Mouse (Mus musculus) lung, embryonic 15.5 days (tissue): ENCODE measurements around the gene Diras1. TPM values are rescaled to one million over a fixed set of nuclear protein-coding genes. Genes with fewer than 3 reads are reported as not detected.
A peak's percentile ranks its signal among the peaks of the same experiment; 100 is the strongest.

ENCODE experiments used
- ATAC-seq: fragments of 200-750 bp; cut with Nextera tagmentation; 2 replicates; pipeline ENCODE4 v1.8.0; 2017; ENCODE audit warnings: moderate number of reproducible peaks, borderline replicate concordance; ENCODE audit not compliant: low FRiP score, low TSS enrichment; ENCODE audit errors: extremely low read depth
- H3K27ac ChIP-seq: fragments of 300-500 bp; sonication (generic); 2 replicates; pipeline ENCODE4 v1.5.1; 2015; ENCODE audit warnings: moderate library complexity, mild to moderate bottlenecking, inconsistent platforms
- H3K27me3 ChIP-seq: fragments of 300-500 bp; sonication (generic); 2 replicates; pipeline ENCODE4 v1.6.1; 2015; ENCODE audit warnings: inconsistent platforms
- H3K36me3 ChIP-seq: fragments of 300-500 bp; sonication (generic); 2 replicates; pipeline ENCODE4 v1.6.1; 2015; ENCODE audit warnings: inconsistent platforms
- H3K4me1 ChIP-seq: fragments of 300-500 bp; sonication (generic); 2 replicates; pipeline ENCODE4 v1.6.1; 2015; ENCODE audit warnings: inconsistent platforms
- H3K4me2 ChIP-seq: fragments of 300-500 bp; sonication (generic); 2 replicates; pipeline ENCODE4 v1.6.1; 2015; ENCODE audit warnings: inconsistent platforms, mild to moderate bottlenecking, moderate library complexity
- H3K4me3 ChIP-seq: fragments of 300-500 bp; sonication (generic); 2 replicates; pipeline ENCODE4 v1.5.1; 2015; ENCODE audit warnings: mild to moderate bottlenecking, inconsistent platforms
- H3K9ac ChIP-seq: fragments of 300-500 bp; sonication (generic); 2 replicates; pipeline ENCODE4 v1.6.1; 2015; ENCODE audit warnings: inconsistent platforms
- H3K9me3 ChIP-seq: fragments of 300-500 bp; sonication (generic); 2 replicates; pipeline ENCODE4 v1.6.1; 2016; ENCODE audit warnings: inconsistent platforms
- WGBS: fragments of 180-500 bp; shearing (Covaris S2); methylation state at CpG from one replicate; pipeline ENCODE4 v1.1.7; 2015; 5-methylcytosine and 5-hydroxymethylcytosine counted together
- polyA plus RNA-seq: library from polyadenylated mRNA; unstranded; fragments of >200 nt; fragmentation: Nextera tagmentation; extraction: Ambion mirVana; gene quantifications from 2 replicates; pipeline ENCODE4 v1.2.1, GENCODE M21; 2015

Diras1 gene
- polyA plus RNA-seq, 1 experiment from 2014 or later, result 0.30 TPM

- no peaks in the 10 kb centered on the region for H3K36me3 ChIP-seq
- H3K4me1 ChIP-seq, result peaks cover 20% of the 10 kb centered on the region
- ATAC-seq, result no peak
- H3K4me2 ChIP-seq, result no peak overlapping the region
- WGBS, result 83% methylated on average over 12 of the region's 12 CpGs
- H3K9me3 ChIP-seq, result no peaks in the 10 kb centered on the region
- H3K27ac ChIP-seq, result no peak overlapping the region
- H3K4me3 ChIP-seq, result no peak overlapping the region
- H3K27me3 ChIP-seq, result peaks cover 39% of the 10 kb centered on the region
- H3K9ac ChIP-seq, result no peak overlapping the region
These were observed 41.2 kb downstream of the Diras1 start for GRCm38 (mm10) chr10:80984223-80984622.

GRCm38 (mm10) chr10:80982381-80982780 is 43.1 kb downstream of the Diras1 start:
- peaks cover 36% of the 10 kb centered on the region for H3K27me3 ChIP-seq
- no peak overlapping the region for H3K4me3 ChIP-seq
- H3K4me2 ChIP-seq, result no peak overlapping the region
- 51% methylated on average over 4 of the region's 4 CpGs for WGBS
- peaks cover 15% of the 10 kb centered on the region; the same call in 1 of the 2 replicates for H3K4me1 ChIP-seq
- no peaks in the 10 kb centered on the region for H3K36me3 ChIP-seq
- H3K27ac ChIP-seq, result no peak overlapping the region
- H3K9ac ChIP-seq, result no peak overlapping the region
- ATAC-seq, result no peak
- H3K9me3 ChIP-seq, result no peaks in the 10 kb centered on the region

- H3K36me3 ChIP-seq, result no peaks in the 10 kb centered on the region
- no peak overlapping the region for H3K4me3 ChIP-seq
- H3K27me3 ChIP-seq, result peaks cover 29% of the 10 kb centered on the region
- H3K27ac ChIP-seq, result no peak overlapping the region
- no peaks in the 10 kb centered on the region for H3K9me3 ChIP-seq
- no peak overlapping the region for H3K4me2 ChIP-seq
- H3K4me1 ChIP-seq, result peaks cover 12% of the 10 kb centered on the region; the same call in 1 of the 2 replicates
- H3K9ac ChIP-seq, result no peak overlapping the region
- WGBS, result 49% methylated on average over 7 of the region's 7 CpGs
- no peak for ATAC-seq
These were observed 43.8 kb downstream of the Diras1 start for GRCm38 (mm10) chr10:80981564-80982112.

GRCm38 (mm10) chr10:80975478-80975877 is 50.0 kb downstream of the Diras1 start:
- peaks cover 24% of the 10 kb centered on the region for H3K4me1 ChIP-seq
- H3K9ac ChIP-seq, result no peak overlapping the region
- H3K4me3 ChIP-seq, result no peak overlapping the region
- H3K9me3 ChIP-seq, result no peaks in the 10 kb centered on the region
- H3K4me2 ChIP-seq, result no peak overlapping the region
- no peak overlapping the region for H3K27ac ChIP-seq
- no peaks in the 10 kb centered on the region for H3K27me3 ChIP-seq
- no peak for ATAC-seq
- H3K36me3 ChIP-seq, result no peaks in the 10 kb centered on the region
- WGBS, result 85% methylated on average over 11 of the region's 11 CpGs

GRCm38 (mm10) chr10:80973722-80974121 is 51.7 kb downstream of the Diras1 start:
- Histone ChIP-seq H3K9ac (no peak overlapping the region), H3K27ac (no peak overlapping the region), H3K4me2 (no peak overlapping the region), H3K4me1 (peaks cover 24% of the 10 kb centered on the region), H3K9me3 (no peaks in the 10 kb centered on the region), H3K27me3 (no peaks in the 10 kb centered on the region), H3K36me3 (no peaks in the 10 kb centered on the region), H3K4me3 (no peak overlapping the region)
- WGBS, result 71% methylated on average over 1 of the region's 1 CpGs
- no peak for ATAC-seq

DNA sequence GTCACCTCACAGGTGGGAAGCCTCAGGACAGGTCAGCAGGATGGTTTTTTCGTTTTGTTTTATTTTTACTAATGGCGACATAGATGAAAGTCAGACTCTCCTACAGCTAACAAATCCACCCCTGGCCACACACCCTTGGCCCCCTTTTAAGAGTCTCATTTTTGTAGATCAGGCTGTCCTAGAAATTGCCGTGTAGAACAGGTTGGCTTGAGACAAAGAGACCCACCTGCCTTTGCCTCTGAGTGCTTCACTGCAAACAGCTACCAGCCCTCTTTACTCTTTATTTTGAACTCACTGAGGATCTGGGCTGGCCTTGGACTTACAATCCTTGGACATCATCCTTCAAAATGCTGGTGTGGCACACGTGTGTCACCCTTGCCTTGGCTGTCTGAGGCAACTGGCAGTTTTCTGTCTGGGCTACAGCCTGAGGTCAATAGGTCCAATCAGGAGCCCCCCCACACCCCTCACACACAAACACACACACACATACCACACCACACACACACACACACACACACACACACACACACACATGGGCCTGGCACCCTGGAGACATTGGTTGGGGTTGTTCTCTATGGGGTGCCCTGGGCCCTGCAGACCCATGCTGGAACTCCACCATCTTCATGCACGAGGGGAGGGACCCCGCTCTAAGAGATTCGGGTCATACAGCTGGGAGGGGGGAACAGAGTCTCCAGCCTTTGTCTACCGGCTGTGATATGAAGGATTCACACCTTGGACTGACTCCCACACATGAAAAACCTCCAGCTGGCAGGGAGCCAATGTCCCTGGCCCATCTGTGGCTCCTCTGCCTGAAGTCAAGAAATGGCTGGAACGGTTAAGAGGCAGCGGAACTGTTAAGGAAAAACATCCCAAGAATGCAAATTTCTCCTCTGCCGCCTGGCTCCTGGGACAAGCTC is 53.1 kb downstream of the Diras1 start:
- Histone ChIP-seq H3K4me3 (no peak overlapping the region), H3K27ac (peak overlapping the region; percentile 45), H3K27me3 (no peaks in the 10 kb centered on the region), H3K36me3 (no peaks in the 10 kb centered on the region), H3K4me1 (peaks cover 28% of the 10 kb centered on the region), H3K9me3 (no peaks in the 10 kb centered on the region), H3K4me2 (no peak overlapping the region), H3K9ac (no peak overlapping the region)
- WGBS, result 26% methylated on average over 11 of the region's 11 CpGs
- ATAC-seq, result peak; percentile 35; the same call in 1 of the 2 replicates

DNA sequence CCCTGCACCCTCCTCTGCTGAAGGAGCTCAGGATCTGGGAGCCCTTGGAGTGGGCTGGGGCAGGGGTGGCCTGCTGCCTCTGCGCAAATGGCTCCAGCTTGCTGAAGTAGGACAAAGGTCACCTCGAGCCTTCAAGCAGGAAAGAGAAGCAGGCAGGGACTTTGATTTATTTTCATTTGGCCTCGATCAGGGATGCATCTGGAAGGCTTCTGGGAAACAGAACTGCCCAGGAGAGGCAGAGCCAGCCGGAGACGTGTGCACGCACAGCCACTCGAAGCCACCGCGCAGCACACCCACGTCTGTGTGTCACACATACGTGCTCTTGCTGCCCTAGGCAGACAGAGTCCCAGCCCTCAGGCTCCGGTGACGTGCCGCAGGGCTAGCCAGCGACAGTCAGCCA is 53.9 kb downstream of the Diras1 start:
- no peak overlapping the region for H3K4me2 ChIP-seq
- H3K27ac ChIP-seq, result no peak overlapping the region
- H3K4me1 ChIP-seq, result peaks cover 36% of the 10 kb centered on the region
- no peak overlapping the region for H3K9ac ChIP-seq
- H3K27me3 ChIP-seq, result no peaks in the 10 kb centered on the region
- no peak for ATAC-seq
- H3K36me3 ChIP-seq, result no peaks in the 10 kb centered on the region
- H3K9me3 ChIP-seq, result no peaks in the 10 kb centered on the region
- H3K4me3 ChIP-seq, result no peak overlapping the region
- 55% methylated on average over 15 of the region's 15 CpGs for WGBS

- Histone ChIP-seq H3K27me3 (no peaks in the 10 kb centered on the region), H3K9ac (no peak overlapping the region), H3K4me2 (no peak overlapping the region), H3K27ac (no peak overlapping the region), H3K9me3 (no peaks in the 10 kb centered on the region), H3K4me3 (no peak overlapping the region), H3K4me1 (peaks cover 45% of the 10 kb centered on the region), H3K36me3 (no peaks in the 10 kb centered on the region)
- WGBS, result 81% methylated on average over 8 of the region's 8 CpGs
- ATAC-seq, result no peak
These were observed 55.3 kb downstream of the Diras1 start for GRCm38 (mm10) chr10:80970159-80970558.

Other genes starting within 250 kb of the Diras1 start
- 60.1 and 64.7 TPM in 2 replicates for gene Sf3a2, start 227.5 kb downstream of the Diras1 start, polyA plus RNA-seq
- 116 and 118 TPM in 2 replicates for gene Plekhj1, start 227.0 kb downstream of the Diras1 start, polyA plus RNA-seq
- 0.09 and 0.13 TPM in 2 replicates for gene Amh, start 220.4 kb downstream of the Diras1 start, polyA plus RNA-seq
- 0.74 and 1.5 TPM in 2 replicates for gene Jsrp1, start 212.2 kb downstream of the Diras1 start, polyA plus RNA-seq
- 1,965 and 1,985 TPM in 2 replicates for gene Oaz1, start 199.0 kb downstream of the Diras1 start, polyA plus RNA-seq
- 0.05 and 0.31 TPM in 2 replicates for gene Lingo3, start 181.6 kb downstream of the Diras1 start, polyA plus RNA-seq
- 254 and 281 TPM in 2 replicates for gene Lsm7, start 170.5 kb downstream of the Diras1 start, polyA plus RNA-seq
- gene Sppl2b, start 170.4 kb downstream of the Diras1 start, polyA plus RNA-seq, result 39.1 and 40.8 TPM in 2 replicates
- gene Tmprss9, start 153.8 kb downstream of the Diras1 start, polyA plus RNA-seq, result not detected in 2 replicates
- 305 and 307 TPM in 2 replicates for gene Timm13, start 124.7 kb downstream of the Diras1 start, polyA plus RNA-seq
- 55.8 and 60.4 TPM in 2 replicates for gene Lmnb2, start 107.4 kb downstream of the Diras1 start, polyA plus RNA-seq
- 42.7 and 42.9 TPM in 2 replicates for gene Gadd45b, start 95.6 kb downstream of the Diras1 start, polyA plus RNA-seq
- gene Gng7, start 10.7 kb downstream of the Diras1 start, polyA plus RNA-seq, result 5.3 and 6.6 TPM in 2 replicates
- gene Slc39a3, start 11.8 kb upstream of the Diras1 start, polyA plus RNA-seq, result 17.2 and 20.5 TPM in 2 replicates
- gene Sgta, start 34.5 kb upstream of the Diras1 start, polyA plus RNA-seq, result 192 TPM in 2 replicates
- gene Thop1, start 44.4 kb upstream of the Diras1 start, polyA plus RNA-seq, result 51.7 and 54.3 TPM in 2 replicates
- 0.31 and 0.35 TPM in 2 replicates for gene Creb3l3, start 73.2 kb upstream of the Diras1 start, polyA plus RNA-seq
- 178 and 180 TPM in 2 replicates for gene Map2k2, start 80.3 kb upstream of the Diras1 start, polyA plus RNA-seq
- 34.1 and 36.9 TPM in 2 replicates for gene Zbtb7a, start 109.6 kb upstream of the Diras1 start, polyA plus RNA-seq
- 41.0 and 47.5 TPM in 2 replicates for gene Pias4, start 142.3 kb upstream of the Diras1 start, polyA plus RNA-seq
- gene Eef2, start 151.0 kb upstream of the Diras1 start, polyA plus RNA-seq, result 567 and 596 TPM in 2 replicates
- gene Dapk3, start 157.3 kb upstream of the Diras1 start, polyA plus RNA-seq, result 52.6 and 56.1 TPM in 2 replicates
- gene 4930442H23Rik, start 158.2 kb upstream of the Diras1 start, polyA plus RNA-seq, result 0.16 TPM in 2 replicates
- gene Nmrk2, start 176.4 kb upstream of the Diras1 start, polyA plus RNA-seq, result 0.11 and 0.30 TPM in 2 replicates
- 0.14 and 0.29 TPM in 2 replicates for gene Atcay, start 205.2 kb upstream of the Diras1 start, polyA plus RNA-seq
- gene Zfr2, start 207.5 kb upstream of the Diras1 start, polyA plus RNA-seq, result 5.3 and 5.4 TPM in 2 replicates
- gene Matk, start 227.3 kb upstream of the Diras1 start, polyA plus RNA-seq, result 2.7 and 3.9 TPM in 2 replicates
- gene Mrpl54, start 241.3 kb upstream of the Diras1 start, polyA plus RNA-seq, result 208 and 225 TPM in 2 replicates
- gene Apba3, start 241.3 kb upstream of the Diras1 start, polyA plus RNA-seq, result 60.7 and 66.5 TPM in 2 replicates